Mouse (Mus musculus): Measurements from ENCODE around the gene Ccdc159.

Ccdc159 gene

GRCm38 (mm10) chr9:21935466-21936131, 8.3 kb downstream of the Ccdc159 start:
- no peak for DNase-seq

GRCm38 (mm10) chr9:21936692-21937570, 9.7 kb downstream of the Ccdc159 start, which contains the start of gene Plppr2:
Gene Plppr2 (plus strand): TSS chr9:21937033.
- DNase-seq: peak; percentile 97 to 99

- DNase-seq: no peak
These were observed 10.5 kb downstream of the Ccdc159 start for GRCm38 (mm10) chr9:21937711-21938175.

- DNase-seq: no peak
These were observed 11.1 kb downstream of the Ccdc159 start for GRCm38 (mm10) chr9:21938234-21938855.

GRCm38 (mm10) chr9:21943046-21943445, 15.8 kb downstream of the Ccdc159 start:
- no peak for DNase-seq

GRCm38 (mm10) chr9:21943638-21944037, 16.4 kb downstream of the Ccdc159 start:
- no peak for DNase-seq

- DNase-seq: peak in 1 of 2 experiments; percentile 51
These were observed 17.0 kb downstream of the Ccdc159 start for GRCm38 (mm10) chr9:21944267-21944666.

- DNase-seq: no peak
These were observed 20.4 kb downstream of the Ccdc159 start for GRCm38 (mm10) chr9:21947540-21948130.

- no peak for DNase-seq
These were observed 20.9 kb downstream of the Ccdc159 start for GRCm38 (mm10) chr9:21948146-21948545.

- DNase-seq: no peak
These were observed 21.5 kb downstream of the Ccdc159 start for GRCm38 (mm10) chr9:21948790-21949189.

GRCm38 (mm10) chr9:21950322-21950721, 23.1 kb downstream of the Ccdc159 start:
- DNase-seq: peak; percentile 46 to 84

GRCm38 (mm10) chr9:21951977-21952376, 24.7 kb downstream of the Ccdc159 start:
- no peak for DNase-seq

GRCm38 (mm10) chr9:21953600-21953999, 26.3 kb downstream of the Ccdc159 start:
- DNase-seq: no peak

- no peak for DNase-seq
These were observed 27.4 kb downstream of the Ccdc159 start for GRCm38 (mm10) chr9:21954635-21955034.

GRCm38 (mm10) chr9:21955225-21955569, 27.9 kb downstream of the Ccdc159 start:
- DNase-seq: no peak

GRCm38 (mm10) chr9:21955570-21956281, 28.5 kb downstream of the Ccdc159 start, which contains the start of gene Swsap1:
Gene Swsap1 (plus strand): TSS chr9:21955755.
- peak; percentile 97 to 99 for DNase-seq

- DNase-seq: no peak
These were observed 31.1 kb downstream of the Ccdc159 start for GRCm38 (mm10) chr9:21958372-21958771.

- DNase-seq: no peak
These were observed 32.0 kb downstream of the Ccdc159 start for GRCm38 (mm10) chr9:21959244-21959643.

GRCm38 (mm10) chr9:21960135-21960534, 32.9 kb downstream of the Ccdc159 start:
- DNase-seq: peak; percentile 32 to 41

- DNase-seq: peak; percentile 57 to 73
These were observed 33.4 kb downstream of the Ccdc159 start for GRCm38 (mm10) chr9:21960558-21961208.

- peak in 1 of 2 experiments; percentile 23 for DNase-seq
These were observed 34.2 kb downstream of the Ccdc159 start for GRCm38 (mm10) chr9:21961366-21961980.
